Mouse (Mus musculus) midbrain, embryonic 13.5 days (tissue): ENCODE data around the gene Nr1d1. TPM values are rescaled to one million over a fixed set of nuclear protein-coding genes. Genes with fewer than 3 reads are reported as not detected.
A peak's percentile ranks its signal among the peaks of the same experiment; 100 is the strongest.

Source experiments
- ATAC-seq: fragments of 200-750 bp; cut with Nextera tagmentation; 2 replicates; pipeline ENCODE4 v1.8.0; 2017; ENCODE audit warnings: mild to moderate bottlenecking, moderate TSS enrichment, moderate library complexity
- H3K27ac ChIP-seq: fragments of 300-500 bp; sonication (generic); 2 replicates; pipeline ENCODE4 v1.5.1; 2015; ENCODE audit warnings: inconsistent platforms, mild to moderate bottlenecking, moderate library complexity
- H3K27me3 ChIP-seq: fragments of 300-500 bp; sonication (generic); 2 replicates; pipeline ENCODE4 v1.6.1; 2015; ENCODE audit warnings: mild to moderate bottlenecking, inconsistent platforms
- H3K36me3 ChIP-seq: fragments of 300-500 bp; sonication (generic); 2 replicates; pipeline ENCODE4 v1.6.1; 2015; ENCODE audit warnings: mild to moderate bottlenecking, inconsistent platforms
- H3K4me1 ChIP-seq: fragments of 300-500 bp; sonication (generic); replicated peaks from 2 replicates; pipeline ENCODE4 v1.6.1; 2015; ENCODE audit warnings: inconsistent platforms
- H3K4me2 ChIP-seq: fragments of 300-500 bp; sonication (generic); replicated peaks from 2 replicates; pipeline ENCODE4 v1.6.1; 2015; ENCODE audit warnings: moderate library complexity, mild to moderate bottlenecking, inconsistent platforms
- H3K4me3 ChIP-seq: fragments of 300-500 bp; sonication (generic); replicated peaks from 2 replicates; pipeline ENCODE4 v1.5.1; 2015; ENCODE audit warnings: mild to moderate bottlenecking, inconsistent platforms
- H3K9ac ChIP-seq: fragments of 300-500 bp; sonication (generic); replicated peaks from 2 replicates; pipeline ENCODE4 v1.6.1; 2015; ENCODE audit warnings: mild to moderate bottlenecking, inconsistent platforms
- H3K9me3 ChIP-seq: fragments of 300-500 bp; sonication (generic); 2 replicates; pipeline ENCODE4 v1.6.1; 2016; ENCODE audit warnings: mild to moderate bottlenecking, inconsistent platforms
- WGBS: fragments of 180-500 bp; shearing (Covaris S2); methylation state at CpG from one replicate; pipeline ENCODE4 v1.1.7; 2015; 5-methylcytosine and 5-hydroxymethylcytosine counted together
- polyA plus RNA-seq: library from polyadenylated mRNA; unstranded; fragments of >200 nt; fragmentation: Nextera tagmentation; extraction: Ambion mirVana; gene quantifications from 2 replicates; pipeline ENCODE4 v1.2.1, GENCODE M21; 2015

Gene Nr1d1
- 1.2 and 1.9 TPM in 2 replicates for polyA plus RNA-seq

GRCm38 (mm10) chr11:98774582-98775347 is at the start of gene Nr1d1:
Nr1d1 (minus strand) TSS chr11:98775333.
- ATAC-seq, result peak; percentile 41
- peak within 1 kb of the TSS; percentile 50 for H3K9ac ChIP-seq
- WGBS, result 2% methylated on average over 22 of the region's 22 CpGs
- peak within 1 kb of the TSS; percentile 40 for H3K4me3 ChIP-seq
- peak within 1 kb of the TSS; percentile 78 for H3K4me2 ChIP-seq
- no peaks in the 10 kb centered on the region for H3K27me3 ChIP-seq
- H3K36me3 ChIP-seq, result peaks cover 20% of the 10 kb centered on the region
- H3K9me3 ChIP-seq, result no peaks in the 10 kb centered on the region
- H3K27ac ChIP-seq, result peak within 1 kb of the TSS; percentile 48
- peaks cover 49% of the 10 kb centered on the region for H3K4me1 ChIP-seq

GRCm38 (mm10) chr11:98820968-98821367 is 45.8 kb upstream of the Nr1d1 start:
- no peak overlapping the region for H3K9ac ChIP-seq
- H3K4me1 ChIP-seq, result no peaks in the 10 kb centered on the region
- no peaks in the 10 kb centered on the region for H3K27me3 ChIP-seq
- 97% methylated on average over 5 of the region's 5 CpGs for WGBS
- ATAC-seq, result no peak
- no peaks in the 10 kb centered on the region for H3K9me3 ChIP-seq
- peaks cover 95% of the 10 kb centered on the region for H3K36me3 ChIP-seq
- no peak overlapping the region for H3K27ac ChIP-seq
- H3K4me2 ChIP-seq, result no peak overlapping the region
- no peak overlapping the region for H3K4me3 ChIP-seq

GRCm38 (mm10) chr11:98816706-98817239 is 41.6 kb upstream of the Nr1d1 start:
- WGBS, result 96% methylated on average over 1 of the region's 1 CpGs
- H3K4me3 ChIP-seq, result no peak overlapping the region
- no peaks in the 10 kb centered on the region for H3K9me3 ChIP-seq
- peaks cover 4% of the 10 kb centered on the region for H3K4me1 ChIP-seq
- no peaks in the 10 kb centered on the region for H3K27me3 ChIP-seq
- no peak overlapping the region for H3K27ac ChIP-seq
- peaks cover 81% of the 10 kb centered on the region for H3K36me3 ChIP-seq
- no peak overlapping the region for H3K4me2 ChIP-seq
- ATAC-seq, result no peak
- H3K9ac ChIP-seq, result no peak overlapping the region

GRCm38 (mm10) chr11:98810686-98811085 is 35.6 kb upstream of the Nr1d1 start:
- Histone ChIP-seq H3K27me3 (no peaks in the 10 kb centered on the region), H3K27ac (peak overlapping the region; percentile 98), H3K36me3 (peaks cover 53% of the 10 kb centered on the region), H3K4me2 (peak overlapping the region; percentile 82), H3K4me1 (peaks cover 28% of the 10 kb centered on the region), H3K4me3 (peak overlapping the region; percentile 89), H3K9ac (peak overlapping the region; percentile 94), H3K9me3 (no peaks in the 10 kb centered on the region)
- no peak for ATAC-seq
- WGBS, result 81% methylated on average over 7 of the region's 7 CpGs

GRCm38 (mm10) chr11:98809457-98810290 is 34.5 kb upstream of the Nr1d1 start:
- WGBS, result under 1% methylated on average over 75 of the region's 84 CpGs
- Histone ChIP-seq H3K4me1 (peaks cover 28% of the 10 kb centered on the region), H3K4me3 (peak overlapping the region; percentile 89), H3K9ac (peak overlapping the region; percentile 94), H3K27me3 (no peaks in the 10 kb centered on the region), H3K4me2 (peak overlapping the region; percentile 82), H3K36me3 (peaks cover 57% of the 10 kb centered on the region), H3K9me3 (no peaks in the 10 kb centered on the region), H3K27ac (peak overlapping the region; percentile 98)
- peak; percentile 99 for ATAC-seq

- Histone ChIP-seq H3K27me3 (no peaks in the 10 kb centered on the region), H3K36me3 (peaks cover 60% of the 10 kb centered on the region)
- 77% methylated on average over 2 of the region's 2 CpGs for WGBS
Measured at GRCm38 (mm10) chr11:98808417-98808816, 33.3 kb upstream of the Nr1d1 start.

GRCm38 (mm10) chr11:98804605-98805004 is 29.5 kb upstream of the Nr1d1 start, which contains the start of gene Casc3:
Casc3 (plus strand) TSS chr11:98804905.
- H3K4me2 ChIP-seq, result no peak within 1 kb of the TSS
- H3K27me3 ChIP-seq, result no peaks in the 10 kb centered on the region
- H3K9ac ChIP-seq, result no peak within 1 kb of the TSS
- 94% methylated on average over 5 of the region's 5 CpGs for WGBS
- H3K9me3 ChIP-seq, result no peaks in the 10 kb centered on the region
- no peak within 1 kb of the TSS for H3K27ac ChIP-seq
- ATAC-seq, result no peak
- H3K36me3 ChIP-seq, result peaks cover 80% of the 10 kb centered on the region
- H3K4me1 ChIP-seq, result peaks cover 19% of the 10 kb centered on the region
- no peak within 1 kb of the TSS for H3K4me3 ChIP-seq

More at GRCm38 (mm10) chr11:98808417-98808816, 33.3 kb upstream of the Nr1d1 start:
- no peak overlapping the region for H3K9ac ChIP-seq
- no peaks in the 10 kb centered on the region for H3K9me3 ChIP-seq
- peak overlapping the region; percentile 82 for H3K4me2 ChIP-seq
- no peak for ATAC-seq
- H3K4me1 ChIP-seq, result peaks cover 28% of the 10 kb centered on the region
- peak overlapping the region; percentile 98; the same call in 1 of the 2 replicates for H3K27ac ChIP-seq
- 0 out of 2 replicates have a peak overlapping the region, but pooled peaks have one; percentile 89 for H3K4me3 ChIP-seq

- Histone ChIP-seq H3K36me3 (peaks cover 39% of the 10 kb centered on the region), H3K4me3 (peak overlapping the region; percentile 100), H3K27ac (peak overlapping the region; percentile 49; the same call in 1 of the 2 replicates), H3K9me3 (no peaks in the 10 kb centered on the region), H3K9ac (peak overlapping the region; percentile 100), H3K4me1 (peaks cover 48% of the 10 kb centered on the region), H3K27me3 (no peaks in the 10 kb centered on the region), H3K4me2 (peak overlapping the region; percentile 99)
- ATAC-seq, result no peak
- WGBS, result 54% methylated on average over 4 of the region's 4 CpGs
Measured at GRCm38 (mm10) chr11:98797909-98798308, 22.8 kb upstream of the Nr1d1 start.

- Histone ChIP-seq H3K4me3 (peak overlapping the region; percentile 100), H3K27ac (peak overlapping the region; percentile 49; the same call in 1 of the 2 replicates), H3K4me1 (peaks cover 54% of the 10 kb centered on the region), H3K36me3 (peaks cover 33% of the 10 kb centered on the region), H3K4me2 (peak overlapping the region; percentile 99), H3K9ac (peak overlapping the region; percentile 100), H3K27me3 (no peaks in the 10 kb centered on the region), H3K9me3 (no peaks in the 10 kb centered on the region)
- ATAC-seq, result no peak
- 13% methylated on average over 5 of the region's 5 CpGs for WGBS
Measured at GRCm38 (mm10) chr11:98797306-98797705, 22.2 kb upstream of the Nr1d1 start.

GRCm38 (mm10) chr11:98796515-98797216 is 21.5 kb upstream of the Nr1d1 start:
- Histone ChIP-seq H3K4me1 (peaks cover 58% of the 10 kb centered on the region), H3K27ac (peak overlapping the region; percentile 100)
- ATAC-seq, result peak; percentile 72

More at GRCm38 (mm10) chr11:98796515-98797216, 21.5 kb upstream of the Nr1d1 start:
- H3K9ac ChIP-seq, result peak overlapping the region; percentile 100
- peaks cover 27% of the 10 kb centered on the region for H3K36me3 ChIP-seq
- 3% methylated on average over 23 of the region's 23 CpGs for WGBS
- H3K4me2 ChIP-seq, result peak overlapping the region; percentile 99
- no peaks in the 10 kb centered on the region for H3K27me3 ChIP-seq
- no peaks in the 10 kb centered on the region for H3K9me3 ChIP-seq
- H3K4me3 ChIP-seq, result peak overlapping the region; percentile 100
